Mouse (Mus musculus) E14TG2a.4 (cell line): Measurements from ENCODE around the gene Drap1.

ENCODE experiments used
- H3K27me3 ChIP-seq: 2 replicates; pipeline ENCODE4 v1.6.1; 2014; ENCODE audit warnings: low read length, control low read depth; ENCODE audit not compliant: insufficient read depth
- H3K36me3 ChIP-seq: 2 replicates; pipeline ENCODE4 v1.6.1; 2014; ENCODE audit warnings: low read length, control low read depth; ENCODE audit not compliant: insufficient read depth
- H3K4me1 ChIP-seq: replicated peaks from 2 replicates; pipeline ENCODE4 v1.6.1; 2014; ENCODE audit warnings: low read depth, low read length, control low read depth
- H3K4me3 ChIP-seq: replicated peaks from 2 replicates; pipeline ENCODE4 v1.5.1; 2014; ENCODE audit warnings: mild to moderate bottlenecking, low read length
- H3K9me3 ChIP-seq: 2 replicates; pipeline ENCODE4 v1.6.1; 2014; ENCODE audit warnings: low read length, control low read depth
- CTCF ChIP-seq: conservative IDR thresholded peaks from 2 replicates; pipeline ENCODE4 v1.5.1; 2014; ENCODE audit warnings: low read length
- NANOG ChIP-seq: IDR thresholded peaks from 2 replicates; pipeline ENCODE4 v1.6.1; 2014; ENCODE audit warnings: borderline replicate concordance, low read length, mixed read lengths
- POU5F1 ChIP-seq: IDR thresholded peaks from 2 replicates; pipeline ENCODE4 v1.6.1; 2014; ENCODE audit warnings: low read length, borderline replicate concordance

Drap1 gene

GRCm38 (mm10) chr19:5456241-5456921 lies 31.6 kb upstream of the Drap1 start:
- TF ChIP-seq POU5F1, result no peak
- no peak for TF ChIP-seq CTCF
- TF ChIP-seq NANOG, result no peak
- H3K4me3 ChIP-seq, result peak overlapping the region; percentile 95
- peaks cover 34% of the 10 kb centered on the region for H3K36me3 ChIP-seq
- no peaks in the 10 kb centered on the region for H3K9me3 ChIP-seq
- H3K27me3 ChIP-seq, result peaks cover 18% of the 10 kb centered on the region
- peaks cover 60% of the 10 kb centered on the region for H3K4me1 ChIP-seq

- Histone ChIP-seq H3K4me1 (peaks cover 54% of the 10 kb centered on the region), H3K27me3 (peaks cover 25% of the 10 kb centered on the region), H3K36me3 (peaks cover 33% of the 10 kb centered on the region), H3K9me3 (no peaks in the 10 kb centered on the region), H3K4me3 (peak overlapping the region; percentile 95)
- no peak for TF ChIP-seq NANOG
- no peak for TF ChIP-seq POU5F1
- no peak for TF ChIP-seq CTCF
Measured at GRCm38 (mm10) chr19:5455568-5455967, 30.8 kb upstream of the Drap1 start.

- TF ChIP-seq POU5F1, result no peak
- TF ChIP-seq NANOG, result no peak
- TF ChIP-seq CTCF, result no peak
- Histone ChIP-seq H3K27me3 (peaks cover 31% of the 10 kb centered on the region), H3K9me3 (no peaks in the 10 kb centered on the region), H3K4me3 (peak overlapping the region; percentile 95), H3K36me3 (peaks cover 33% of the 10 kb centered on the region), H3K4me1 (peaks cover 52% of the 10 kb centered on the region)
Measured at GRCm38 (mm10) chr19:5455037-5455436, 30.3 kb upstream of the Drap1 start.

GRCm38 (mm10) chr19:5451766-5452165 lies 27.0 kb upstream of the Drap1 start:
- TF ChIP-seq CTCF (no peak), NANOG (no peak), POU5F1 (no peak)
- Histone ChIP-seq H3K27me3 (peaks cover 57% of the 10 kb centered on the region), H3K36me3 (peaks cover 33% of the 10 kb centered on the region), H3K4me1 (peaks cover 52% of the 10 kb centered on the region), H3K4me3 (no peak overlapping the region), H3K9me3 (no peaks in the 10 kb centered on the region)

- H3K27me3 ChIP-seq, result peaks cover 70% of the 10 kb centered on the region
- peaks cover 21% of the 10 kb centered on the region for H3K36me3 ChIP-seq
- H3K4me3 ChIP-seq, result no peak overlapping the region
- TF ChIP-seq NANOG (no peak), POU5F1 (no peak), CTCF (no peak)
- peaks cover 37% of the 10 kb centered on the region for H3K4me1 ChIP-seq
- no peaks in the 10 kb centered on the region for H3K9me3 ChIP-seq
Measured at GRCm38 (mm10) chr19:5449673-5450072, 24.9 kb upstream of the Drap1 start.

- peaks cover 10% of the 10 kb centered on the region for H3K36me3 ChIP-seq
- no peak for TF ChIP-seq POU5F1
- no peak for TF ChIP-seq NANOG
- TF ChIP-seq CTCF, result no peak
- H3K4me1 ChIP-seq, result peaks cover 30% of the 10 kb centered on the region
- peaks cover 73% of the 10 kb centered on the region for H3K27me3 ChIP-seq
- H3K9me3 ChIP-seq, result no peaks in the 10 kb centered on the region
- peak overlapping the region; percentile 83 for H3K4me3 ChIP-seq
Measured at GRCm38 (mm10) chr19:5448354-5449150, 23.8 kb upstream of the Drap1 start.

GRCm38 (mm10) chr19:5447515-5448353 lies 23.0 kb upstream of the Drap1 start, which contains the start of gene Fosl1:
Fosl1 (plus strand) TSS chr19:5447547.
- peaks cover 73% of the 10 kb centered on the region for H3K27me3 ChIP-seq
- no peaks in the 10 kb centered on the region for H3K9me3 ChIP-seq
- H3K4me3 ChIP-seq, result peak within 1 kb of the TSS; percentile 83
- peaks cover 30% of the 10 kb centered on the region for H3K4me1 ChIP-seq
- H3K36me3 ChIP-seq, result peaks cover 6% of the 10 kb centered on the region; the same call in 1 of the 2 replicates
- TF ChIP-seq NANOG, result no peak

- Histone ChIP-seq H3K9me3 (no peaks in the 10 kb centered on the region), H3K36me3 (no peaks in the 10 kb centered on the region), H3K27me3 (peaks cover 65% of the 10 kb centered on the region), H3K4me3 (no peak overlapping the region), H3K4me1 (peaks cover 26% of the 10 kb centered on the region)
- TF ChIP-seq NANOG, result no peak
- TF ChIP-seq POU5F1, result no peak
Measured at GRCm38 (mm10) chr19:5445747-5446146, 21.0 kb upstream of the Drap1 start.
